Mouse (Mus musculus) effector memory CD4-positive, alpha-beta T cell, adult 7 months (primary cell): ENCODE results near the gene Mgat3. TPM values are rescaled to one million over a fixed set of nuclear protein-coding genes. Genes with fewer than 3 reads are reported as not detected.

Source experiments
- polyA plus RNA-seq: library from polyadenylated mRNA; unstranded; fragments of 100-300 nt; shearing (Covaris generic); gene quantifications from one replicate; pipeline ENCODE4 v1.2.1, GENCODE M21; 2017

Gene Mgat3
- polyA plus RNA-seq = not detected

GRCm38 (mm10) chr15:80173001-80173771 is at the start of gene Mgat3:
Mgat3 (plus strand) TSS chr15:80173721.

GRCm38 (mm10) chr15:80132993-80133586 is 40.4 kb upstream of the Mgat3 start, which contains the start of gene Tab1:
Tab1 (plus strand) TSS chr15:80133127.

GRCm38 (mm10) chr15:80233733-80234509 is 60.4 kb downstream of the Mgat3 start, which contains the start of gene Mief1:
Mief1 (plus strand) TSS chr15:80234018.

GRCm38 (mm10) chr15:80235535-80235934 is 62.0 kb downstream of the Mgat3 start, which contains the start of gene AC140267.1:
AC140267.1 (plus strand) TSS chr15:80235835.

GRCm38 (mm10) chr15:80254847-80255645 is 81.5 kb downstream of the Mgat3 start, which contains the start of gene Atf4:
Atf4 (plus strand) TSS chr15:80255184.

GRCm38 (mm10) chr15:80263610-80264575 is 90.4 kb downstream of the Mgat3 start, which contains the start of gene Rps19bp1:
Rps19bp1 (minus strand) TSS chr15:80264315.

Other genes with a start within 250 kb of the Mgat3 start
- 165 TPM for gene Cbx7, start 202.6 kb upstream of the Mgat3 start, polyA plus RNA-seq
- gene Pdgfb, start 158.7 kb upstream of the Mgat3 start, polyA plus RNA-seq = 1.0 TPM
- gene Syngr1, start 82.4 kb upstream of the Mgat3 start, polyA plus RNA-seq = not detected
- gene Rpl3, start 81.9 kb upstream of the Mgat3 start, polyA plus RNA-seq = 1,506 TPM
- gene Tab1, start 40.6 kb upstream of the Mgat3 start, polyA plus RNA-seq = 17.6 TPM
- 25.0 TPM for gene Mief1, start 60.3 kb downstream of the Mgat3 start, polyA plus RNA-seq
- gene AC140267.1, start 62.1 kb downstream of the Mgat3 start, polyA plus RNA-seq = not detected
- gene Atf4, start 81.5 kb downstream of the Mgat3 start, polyA plus RNA-seq = 272 TPM
- gene Rps19bp1, start 90.6 kb downstream of the Mgat3 start, polyA plus RNA-seq = 16.0 TPM
- not detected for gene Cacna1i, start 113.5 kb downstream of the Mgat3 start, polyA plus RNA-seq